Mouse (Mus musculus): ENCODE measurements around the gene Ggt6. TPM values are rescaled to one million over a fixed set of nuclear protein-coding genes. Genes with fewer than 3 reads are reported as not detected.
A peak's percentile ranks its signal among the peaks of the same experiment; 100 is the strongest.

Ggt6 gene
- total RNA-seq, 1 experiment, result 0.98 TPM

DNA sequence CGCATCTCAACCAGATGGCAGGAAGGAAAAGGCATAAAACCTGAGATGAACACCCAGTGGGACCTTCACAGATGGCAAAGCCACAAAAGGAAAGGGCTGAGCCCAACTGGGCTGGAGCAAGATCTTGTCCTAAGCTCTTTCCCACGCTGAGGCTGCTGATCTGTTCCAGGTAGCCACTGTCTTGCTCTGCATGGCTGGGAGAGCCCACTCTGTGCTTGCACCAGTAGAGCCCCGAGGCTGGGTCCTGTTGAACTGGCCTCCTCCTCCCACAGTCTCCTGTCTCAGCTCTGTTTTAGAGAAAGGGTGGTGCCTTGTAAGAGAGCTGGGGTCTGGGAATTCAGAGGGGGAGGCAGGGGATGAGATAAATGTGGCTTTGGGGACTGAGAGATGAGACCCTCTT lies 28.2 kb upstream of the Ggt6 start:
- no peaks in the 10 kb centered on the region for H3K9me3 ChIP-seq (ENCODE audit: control insufficient read depth, insufficient read depth, low read depth, low read length)
- no peak overlapping the region for H3K9ac ChIP-seq (ENCODE audit: insufficient read depth, low read depth, low read length, poor library complexity, severe bottlenecking)
- peaks cover 17 to 44% of the 10 kb centered on the region in 2 experiments for H3K4me1 ChIP-seq (ENCODE audit: control insufficient read depth in 2 of 2, insufficient read depth in 2 of 2, low read length in 2 of 2, poor library complexity in 1 of 2)
- in situ Hi-C loops (cut with MboI; ENCODE audit: low sequenced_read_pairs in 2 of 2, unreplicated experiment in 2 of 2), result no loop called here
- no peak overlapping the region for H3K4me3 ChIP-seq (ENCODE audit: insufficient read depth in 1 of 2, low read depth in 1 of 2, low read length in 2 of 2, poor library complexity in 1 of 2, severe bottlenecking in 1 of 2)
- H3K27ac ChIP-seq (ENCODE audit: insufficient read depth, low read depth, low read length, poor library complexity, severe bottlenecking), result no peak overlapping the region
- TF ChIP-seq ZNF384 (IDR thresholded peaks at IDR 0.05; ENCODE audit: low read depth, low read length) (no peak), MAFK (IDR thresholded peaks at IDR 0.05; ENCODE audit: insufficient read depth, low read depth, low read length) (no peak), HCFC1 (IDR thresholded peaks at IDR 0.05; ENCODE audit: borderline replicate concordance, insufficient read depth, low read length) (no peak), ZC3H11A (IDR thresholded peaks at IDR 0.05; ENCODE audit: borderline replicate concordance, low read depth, low read length) (no peak), CHD2 (IDR thresholded peaks at IDR 0.05; ENCODE audit: low read depth, low read length) (no peak)
- peaks cover 2% of the 10 kb centered on the region; the same call in 1 of the 2 replicates for H3K36me3 ChIP-seq (ENCODE audit: control insufficient read depth, insufficient read depth, low read length, poor library complexity, severe bottlenecking)
- no peak for DNase-seq (ENCODE audit: low read depth, low spot score)

DNA sequence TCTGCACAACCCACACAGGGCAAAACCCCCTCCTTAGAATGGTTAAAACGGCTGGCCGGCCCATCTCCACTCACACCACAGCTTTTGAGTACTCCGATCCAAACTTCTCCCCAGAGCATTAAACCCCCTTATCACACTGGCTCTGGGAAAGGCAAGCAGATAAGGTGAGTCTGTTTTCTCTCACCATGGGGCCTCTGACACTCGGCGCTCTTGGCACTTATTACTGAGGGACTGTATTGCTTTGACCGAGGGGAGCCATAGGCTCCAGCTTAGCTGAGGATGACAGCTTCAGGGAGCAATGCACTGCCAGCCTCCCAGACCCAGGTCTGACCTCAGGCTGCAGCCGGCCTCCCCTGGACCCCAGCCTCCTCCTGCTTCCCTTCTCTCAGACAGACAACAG lies 27.8 kb upstream of the Ggt6 start:
- no peak overlapping the region for H3K27ac ChIP-seq (ENCODE audit: insufficient read depth, low read depth, low read length, poor library complexity, severe bottlenecking)
- in situ Hi-C loops (cut with MboI; ENCODE audit: low sequenced_read_pairs in 2 of 2, unreplicated experiment in 2 of 2), result no loop called here
- H3K4me1 ChIP-seq (ENCODE audit: control insufficient read depth in 2 of 2, insufficient read depth in 2 of 2, low read length in 2 of 2, poor library complexity in 1 of 2), result peaks cover 14 to 39% of the 10 kb centered on the region in 2 experiments
- DNase-seq (ENCODE audit: low read depth, low spot score), result no peak
- H3K9ac ChIP-seq (ENCODE audit: insufficient read depth, low read depth, low read length, poor library complexity, severe bottlenecking), result no peak overlapping the region
- TF ChIP-seq HCFC1 (IDR thresholded peaks at IDR 0.05; ENCODE audit: borderline replicate concordance, insufficient read depth, low read length) (no peak), ZNF384 (IDR thresholded peaks at IDR 0.05; ENCODE audit: low read depth, low read length) (no peak), MAFK (IDR thresholded peaks at IDR 0.05; ENCODE audit: insufficient read depth, low read depth, low read length) (no peak), CHD2 (IDR thresholded peaks at IDR 0.05; ENCODE audit: low read depth, low read length) (no peak), ZC3H11A (IDR thresholded peaks at IDR 0.05; ENCODE audit: borderline replicate concordance, low read depth, low read length) (no peak)
- H3K4me3 ChIP-seq (ENCODE audit: insufficient read depth in 1 of 2, low read depth in 1 of 2, low read length in 2 of 2, poor library complexity in 1 of 2, severe bottlenecking in 1 of 2), result no peak overlapping the region
- H3K9me3 ChIP-seq (ENCODE audit: control insufficient read depth, insufficient read depth, low read depth, low read length), result no peaks in the 10 kb centered on the region
- H3K36me3 ChIP-seq (ENCODE audit: control insufficient read depth, insufficient read depth, low read length, poor library complexity, severe bottlenecking), result peaks cover 2% of the 10 kb centered on the region; the same call in 1 of the 2 replicates

DNA sequence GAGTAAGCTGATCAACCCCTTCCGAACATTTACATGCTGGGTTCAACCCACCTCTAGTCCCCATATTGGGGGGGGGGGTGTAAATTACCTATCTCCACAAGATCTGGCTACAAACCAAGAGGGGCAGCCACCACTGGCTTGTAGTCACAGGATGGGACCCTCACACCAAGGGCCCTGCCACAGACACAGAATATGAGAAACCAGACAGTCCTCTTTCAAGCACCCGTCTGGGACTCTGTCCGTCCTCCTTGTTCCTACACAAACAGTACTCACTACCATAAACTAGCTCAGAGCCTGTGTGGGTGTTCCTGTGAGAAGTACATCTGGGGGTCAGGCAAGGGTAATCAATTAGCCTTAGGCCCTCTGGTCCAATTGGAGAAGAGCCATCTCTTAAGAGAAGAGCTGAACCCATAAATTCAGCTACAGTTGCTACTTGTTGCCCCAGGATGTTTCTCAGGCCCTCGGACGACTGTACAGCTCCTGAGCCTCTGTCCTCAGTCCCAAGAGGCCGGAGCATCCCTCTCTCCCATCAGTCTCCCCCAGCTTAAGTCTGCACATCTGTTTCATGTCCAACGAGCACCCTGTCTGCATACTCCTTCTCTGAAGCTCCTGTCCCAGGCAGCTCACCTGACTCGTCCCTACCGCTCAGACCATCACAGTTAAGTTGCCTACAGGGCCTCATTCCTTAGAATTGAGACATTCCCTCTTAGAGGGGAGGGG lies 26.7 kb upstream of the Ggt6 start:
- no peak for DNase-seq (ENCODE audit: low read depth, low spot score)
- Histone ChIP-seq H3K4me3 (ENCODE audit: insufficient read depth in 1 of 2, low read depth in 1 of 2, low read length in 2 of 2, poor library complexity in 1 of 2, severe bottlenecking in 1 of 2) (no peak overlapping the region), H3K9me3 (ENCODE audit: control insufficient read depth, insufficient read depth, low read depth, low read length) (no peaks in the 10 kb centered on the region), H3K9ac (ENCODE audit: insufficient read depth, low read depth, low read length, poor library complexity, severe bottlenecking) (no peak overlapping the region), H3K4me1 (ENCODE audit: control insufficient read depth in 2 of 2, insufficient read depth in 2 of 2, low read length in 2 of 2, poor library complexity in 1 of 2) (peaks cover 10 to 33% of the 10 kb centered on the region in 2 experiments), H3K27ac (ENCODE audit: insufficient read depth, low read depth, low read length, poor library complexity, severe bottlenecking) (no peak overlapping the region), H3K36me3 (ENCODE audit: control insufficient read depth, insufficient read depth, low read length, poor library complexity, severe bottlenecking) (no peaks in the 10 kb centered on the region; the same call in 1 of the 2 replicates)
- TF ChIP-seq CHD2 (IDR thresholded peaks at IDR 0.05; ENCODE audit: low read depth, low read length) (no peak), HCFC1 (IDR thresholded peaks at IDR 0.05; ENCODE audit: borderline replicate concordance, insufficient read depth, low read length) (no peak), ZNF384 (IDR thresholded peaks at IDR 0.05; ENCODE audit: low read depth, low read length) (no peak), MAFK (IDR thresholded peaks at IDR 0.05; ENCODE audit: insufficient read depth, low read depth, low read length) (no peak), ZC3H11A (IDR thresholded peaks at IDR 0.05; ENCODE audit: borderline replicate concordance, low read depth, low read length) (no peak)
- in situ Hi-C loops (cut with MboI; ENCODE audit: low sequenced_read_pairs in 2 of 2, unreplicated experiment in 2 of 2), result no loop called here

DNA sequence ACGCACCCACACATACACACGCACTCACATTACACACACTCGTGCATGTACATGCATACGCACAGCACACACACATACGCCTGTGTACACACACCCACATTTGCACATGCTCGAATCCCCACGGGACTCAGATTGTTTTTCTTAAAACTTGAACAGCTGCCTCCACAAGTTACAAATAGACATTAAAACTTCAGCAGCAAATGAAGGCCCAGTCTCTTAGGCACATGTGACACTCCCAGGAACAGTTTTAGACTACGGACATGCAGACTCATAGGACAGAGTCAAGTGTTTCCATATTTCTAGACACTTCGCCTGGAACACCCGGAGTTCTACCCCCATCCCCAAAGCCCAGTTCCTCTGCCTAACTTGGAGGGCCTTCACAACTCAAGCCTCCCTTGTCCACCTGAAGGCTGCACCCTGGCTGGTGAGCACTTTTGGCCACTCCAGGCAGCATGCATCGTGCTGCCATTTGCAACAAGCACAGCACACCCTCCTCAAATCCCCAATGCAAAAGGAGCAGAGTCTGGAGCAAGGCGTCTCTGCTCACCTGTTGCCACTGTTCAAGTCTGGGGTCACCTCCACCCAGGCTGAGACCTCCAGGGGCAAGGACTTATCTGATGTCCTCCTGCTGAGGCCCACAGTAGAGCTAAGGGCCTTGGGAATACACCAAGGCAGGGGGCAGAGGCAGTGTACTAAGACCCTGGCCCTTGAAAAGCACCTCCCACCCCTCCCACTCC lies 25.5 kb upstream of the Ggt6 start:
- in situ Hi-C loops (cut with MboI; ENCODE audit: low sequenced_read_pairs in 2 of 2, unreplicated experiment in 2 of 2), result no loop called here
- no peak for DNase-seq (ENCODE audit: low read depth, low spot score)

More for the DNA sequence above, 25.5 kb upstream of the Ggt6 start:
- no peak for TF ChIP-seq HCFC1 (IDR thresholded peaks at IDR 0.05; ENCODE audit: borderline replicate concordance, insufficient read depth, low read length)
- TF ChIP-seq ZC3H11A (IDR thresholded peaks at IDR 0.05; ENCODE audit: borderline replicate concordance, low read depth, low read length), result no peak
- no peak for TF ChIP-seq CHD2 (IDR thresholded peaks at IDR 0.05; ENCODE audit: low read depth, low read length)
- no peak for TF ChIP-seq ZNF384 (IDR thresholded peaks at IDR 0.05; ENCODE audit: low read depth, low read length)
- TF ChIP-seq MAFK (IDR thresholded peaks at IDR 0.05; ENCODE audit: insufficient read depth, low read depth, low read length), result no peak
- H3K27ac ChIP-seq (ENCODE audit: insufficient read depth, low read depth, low read length, poor library complexity, severe bottlenecking), result no peak overlapping the region
- peak overlapping the region; percentile 62 to 98 for H3K4me3 ChIP-seq (ENCODE audit: insufficient read depth in 1 of 2, low read depth in 1 of 2, low read length in 2 of 2, poor library complexity in 1 of 2, severe bottlenecking in 1 of 2)
- no peaks in the 10 kb centered on the region for H3K9me3 ChIP-seq (ENCODE audit: control insufficient read depth, insufficient read depth, low read depth, low read length)
- H3K9ac ChIP-seq (ENCODE audit: insufficient read depth, low read depth, low read length, poor library complexity, severe bottlenecking), result 0 out of 2 replicates have a peak overlapping the region, but pooled peaks have one; percentile 18
- peaks cover 8 to 33% of the 10 kb centered on the region in 2 experiments for H3K4me1 ChIP-seq (ENCODE audit: control insufficient read depth in 2 of 2, insufficient read depth in 2 of 2, low read length in 2 of 2, poor library complexity in 1 of 2)
- H3K36me3 ChIP-seq (ENCODE audit: control insufficient read depth, insufficient read depth, low read length, poor library complexity, severe bottlenecking), result no peaks in the 10 kb centered on the region
